Mouse (Mus musculus): ENCODE data around the gene Mtmr12.

GRCm38 (mm10) chr15:12313255-12313654 lies 108.4 kb downstream of the Mtmr12 start:
- no peak for TF ChIP-seq POLR2A (IDR thresholded peaks at IDR 0.05; ENCODE audit: extremely low read depth, insufficient read depth, low read length)
- TF ChIP-seq CTCF (IDR thresholded peaks at IDR 0.05; ENCODE audit: extremely low read depth, insufficient read depth, low read length) = no peak

Measured in cortical plate, adult 2 months (tissue).